Mouse (Mus musculus): ENCODE results near the gene Mei4.

The Mei4 gene

DNA sequence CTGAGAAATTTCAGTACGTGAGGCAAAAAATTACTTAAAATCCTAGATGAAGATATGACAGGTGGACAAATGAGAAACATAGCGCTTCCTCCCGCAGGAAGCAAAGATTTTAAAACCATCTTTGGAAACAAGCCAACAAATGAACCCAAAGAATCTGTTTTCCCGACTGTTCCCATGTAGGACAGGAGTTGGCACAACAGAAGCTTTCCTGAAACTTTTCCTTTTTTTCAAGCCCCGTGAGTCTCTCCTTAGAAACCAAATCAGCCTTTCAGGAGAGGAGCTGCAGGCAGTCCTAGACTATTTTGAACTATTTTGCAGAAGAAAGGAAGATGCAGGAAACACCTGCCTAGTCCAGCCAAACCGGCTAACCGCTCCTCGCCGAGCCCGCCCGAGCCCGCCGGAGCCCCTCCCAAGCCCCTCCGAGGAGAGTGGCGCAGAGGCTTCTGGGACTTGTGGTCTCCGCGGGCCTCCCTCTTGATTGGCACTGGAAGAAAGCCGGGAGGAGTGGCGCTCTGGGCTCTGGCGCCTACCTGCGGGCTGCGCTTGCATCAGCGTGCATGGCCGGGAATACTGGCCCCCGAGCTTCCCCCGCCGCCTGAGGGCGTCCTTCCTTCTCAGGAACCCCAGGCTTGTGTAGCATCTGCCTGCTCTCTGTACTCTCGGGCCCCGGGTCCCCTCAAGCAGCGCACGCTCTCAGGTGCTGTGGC, at the start of gene Mei4:
Gene Mei4 (plus strand): TSS at position 490 of the 707 bp plus-strand sequence.
- peak in 1 of 2 experiments; percentile 0 for DNase-seq (ENCODE audit: low read depth in 1 of 2, low spot score in 2 of 2)

GRCm38 (mm10) chr9:81819715-81820373, 43.6 kb upstream of the Mei4 start:
- DNase-seq (ENCODE audit: low read depth in 1 of 2, low spot score in 2 of 2): no peak

DNA sequence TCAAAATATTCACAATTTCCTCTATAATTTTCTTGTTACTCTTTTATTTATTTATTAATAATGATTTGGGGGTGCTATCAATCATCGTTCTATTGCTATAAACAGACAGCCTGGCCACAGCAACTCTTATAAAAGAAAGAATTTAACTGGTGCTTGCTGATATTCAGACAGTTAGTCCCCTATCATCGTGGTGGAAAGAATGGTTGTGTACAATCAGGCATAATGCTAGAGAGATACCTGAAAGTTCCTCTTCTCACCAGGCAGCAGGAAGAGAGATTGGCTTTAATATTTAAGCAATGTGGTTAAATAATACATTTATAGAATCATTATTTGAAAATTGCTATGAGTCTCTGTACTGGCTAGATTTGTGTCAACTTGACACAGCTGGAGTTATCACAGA, 35.9 kb upstream of the Mei4 start:
- no peak for DNase-seq (ENCODE audit: low read depth in 1 of 2, low spot score in 2 of 2)

- no peak for DNase-seq (ENCODE audit: low read depth in 1 of 2, low spot score in 2 of 2)
Observed at GRCm38 (mm10) chr9:81834056-81834455, 29.4 kb upstream of the Mei4 start.

DNA sequence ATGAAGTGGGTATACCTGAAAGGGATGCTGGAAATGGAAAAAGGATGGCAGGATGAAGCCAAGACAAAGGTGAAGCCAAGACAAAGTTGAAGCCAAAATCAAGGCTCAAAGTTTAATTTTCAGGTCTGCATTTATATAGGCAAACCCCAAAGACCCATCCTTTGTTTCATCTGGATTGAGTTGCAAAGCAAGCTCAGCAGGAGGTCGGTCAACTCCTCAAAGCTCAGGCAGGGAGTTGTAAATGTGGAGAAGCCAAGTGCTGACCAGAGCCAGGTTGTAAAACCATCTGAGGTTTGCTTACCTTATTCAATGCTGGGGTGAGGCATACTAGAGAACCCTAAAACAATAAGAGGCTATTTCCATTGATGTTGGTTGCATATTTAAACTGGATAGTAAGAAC, 4.6 kb upstream of the Mei4 start:
- DNase-seq (ENCODE audit: low read depth in 1 of 2, low spot score in 2 of 2): no peak

DNA sequence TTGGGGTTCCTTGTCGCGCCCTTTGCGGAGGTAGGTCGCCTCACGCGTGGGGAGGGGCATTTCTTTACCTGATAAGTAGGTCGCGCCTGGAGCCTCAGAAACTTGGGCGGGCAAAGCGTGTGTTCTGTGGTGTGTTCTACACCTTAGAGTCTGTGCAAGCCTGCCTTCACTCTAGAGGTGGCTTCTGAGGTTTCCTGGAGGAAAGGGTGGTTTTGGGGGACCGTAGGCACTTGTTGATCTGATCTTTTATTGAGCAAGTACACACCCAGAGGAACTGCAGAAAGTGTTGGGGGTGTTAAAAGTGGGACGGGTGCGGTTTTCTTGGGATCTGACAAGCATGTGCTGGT, 391 bp downstream of the Mei4 start:
- DNase-seq (ENCODE audit: low read depth in 1 of 2, low spot score in 2 of 2): no peak

DNA sequence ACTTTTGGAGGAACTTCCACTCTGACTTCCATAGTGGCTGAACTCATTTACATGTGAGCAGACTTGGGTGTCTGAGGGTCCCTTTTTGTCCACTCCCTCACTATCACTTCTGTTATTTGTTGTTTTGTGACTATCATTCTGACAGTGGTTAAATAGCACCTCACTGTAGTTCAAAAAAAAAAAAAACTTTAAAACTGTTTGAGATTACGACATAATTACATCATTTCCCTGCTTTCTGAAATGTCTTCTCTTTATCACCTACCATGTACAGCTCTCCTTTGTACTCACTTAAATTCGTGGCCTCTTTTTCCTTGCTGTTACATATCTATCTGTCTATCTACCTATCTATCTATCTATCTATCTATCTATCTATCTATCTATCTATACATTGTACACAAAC, 2.6 kb downstream of the Mei4 start:
- no peak for DNase-seq (ENCODE audit: low read depth in 1 of 2, low spot score in 2 of 2)

DNA sequence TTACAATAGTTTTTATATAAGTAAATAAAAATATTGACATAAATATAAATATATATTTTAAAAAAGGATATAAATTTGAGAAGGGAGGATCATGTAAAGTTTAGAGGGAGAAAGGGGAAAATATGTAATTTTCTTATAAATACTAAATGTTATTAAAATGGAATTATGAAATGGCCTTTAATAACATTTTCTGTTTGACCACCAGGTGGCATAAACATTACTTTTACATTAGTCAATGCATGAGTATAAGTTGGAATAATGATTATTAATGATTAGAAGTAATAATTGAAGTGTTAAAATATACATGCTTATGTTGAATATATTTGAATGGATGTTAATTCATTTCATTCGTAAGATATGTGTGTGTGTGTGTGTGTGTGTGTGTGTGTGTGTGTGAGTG, 58.0 kb downstream of the Mei4 start:
- DNase-seq (ENCODE audit: low read depth in 1 of 2, low spot score in 2 of 2): no peak

DNA sequence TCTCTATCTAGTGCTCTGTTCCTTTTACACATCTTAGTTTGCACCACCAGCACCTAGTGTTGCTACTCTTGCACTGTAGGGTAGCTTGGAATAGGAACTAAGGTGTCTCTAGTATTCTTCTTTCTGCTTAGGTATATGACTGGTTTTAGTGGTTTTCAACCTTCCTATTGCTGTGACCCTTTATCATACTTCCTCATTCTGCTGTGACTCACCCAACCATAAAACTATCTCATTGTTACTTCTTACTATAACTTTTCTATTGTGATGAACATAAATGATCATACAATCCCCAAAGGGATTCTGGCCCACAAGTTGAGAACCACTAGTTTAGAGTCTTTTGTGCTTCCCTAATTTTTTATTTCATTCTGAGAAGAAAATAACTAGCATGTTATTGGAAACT, 61.3 kb downstream of the Mei4 start:
- DNase-seq (ENCODE audit: low read depth in 1 of 2, low spot score in 2 of 2): no peak

- DNase-seq (ENCODE audit: low read depth in 1 of 2, low spot score in 2 of 2): no peak
Observed at GRCm38 (mm10) chr9:81940533-81940932, 77.1 kb downstream of the Mei4 start.

- no peak for DNase-seq (ENCODE audit: low read depth in 1 of 2, low spot score in 2 of 2)
Observed at GRCm38 (mm10) chr9:81945624-81946023, 82.2 kb downstream of the Mei4 start.

DNA sequence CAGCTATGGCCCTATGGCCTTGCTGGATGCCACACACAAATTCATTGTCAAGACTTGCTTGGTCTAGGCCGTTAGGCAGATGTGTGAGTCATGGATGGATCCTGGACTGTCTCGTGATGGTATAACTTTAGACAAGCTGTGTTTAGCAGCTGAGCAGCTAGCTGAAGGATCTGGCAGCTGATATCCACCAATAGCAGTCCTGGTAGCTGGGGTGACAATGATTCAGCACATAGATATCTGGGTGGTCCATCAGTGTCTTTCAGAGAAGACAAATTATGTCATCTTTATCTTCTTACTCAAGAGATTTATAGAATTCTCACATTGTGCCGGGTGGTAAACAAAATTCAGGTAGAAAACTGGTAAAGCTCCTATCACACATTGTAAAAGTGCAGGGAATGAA, 93.4 kb downstream of the Mei4 start:
- DNase-seq (ENCODE audit: low read depth in 1 of 2, low spot score in 2 of 2): no peak

DNA sequence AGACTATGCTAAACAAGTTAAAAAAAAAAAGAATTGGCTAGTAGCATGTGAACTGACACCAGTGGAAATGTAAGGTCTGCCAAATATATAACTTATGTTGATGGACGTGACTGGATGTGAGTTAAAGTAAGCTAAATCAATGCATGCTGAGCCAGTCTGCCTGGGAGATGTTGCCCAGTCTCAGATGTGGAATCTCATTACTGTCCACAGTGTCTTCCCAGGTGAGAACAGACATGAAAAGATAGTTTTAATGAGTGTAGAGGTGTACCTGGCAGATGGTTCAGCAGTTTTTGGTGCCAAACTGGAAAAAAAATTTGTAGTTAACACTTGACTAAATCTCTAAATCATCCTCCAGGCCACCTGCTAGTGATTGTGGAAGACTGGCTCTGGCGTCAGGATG, 94.4 kb downstream of the Mei4 start:
- DNase-seq (ENCODE audit: low read depth in 1 of 2, low spot score in 2 of 2): no peak

DNA sequence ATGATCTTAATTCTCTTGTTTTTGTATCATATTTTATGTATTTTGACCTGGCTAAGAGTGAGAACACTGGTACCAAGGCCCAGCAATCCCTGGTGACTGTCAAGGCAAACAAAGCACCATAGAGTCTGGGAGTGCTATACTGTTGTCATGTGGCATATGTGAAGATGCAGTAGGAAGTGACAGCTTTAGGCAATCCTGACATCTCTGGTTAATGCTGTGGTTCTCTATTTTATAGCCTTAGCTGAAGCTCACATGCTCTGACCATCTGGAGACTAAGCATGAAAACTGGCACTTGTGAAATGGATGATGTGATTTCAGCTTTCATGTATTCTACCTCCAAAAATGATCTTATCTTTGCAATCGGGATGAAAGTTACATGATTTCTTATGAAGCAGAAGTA, 103.3 kb downstream of the Mei4 start:
- DNase-seq (ENCODE audit: low read depth in 1 of 2, low spot score in 2 of 2): no peak

- no peak for DNase-seq (ENCODE audit: low read depth in 1 of 2, low spot score in 2 of 2)
Observed at GRCm38 (mm10) chr9:81968935-81969334, 105.5 kb downstream of the Mei4 start.

DNA sequence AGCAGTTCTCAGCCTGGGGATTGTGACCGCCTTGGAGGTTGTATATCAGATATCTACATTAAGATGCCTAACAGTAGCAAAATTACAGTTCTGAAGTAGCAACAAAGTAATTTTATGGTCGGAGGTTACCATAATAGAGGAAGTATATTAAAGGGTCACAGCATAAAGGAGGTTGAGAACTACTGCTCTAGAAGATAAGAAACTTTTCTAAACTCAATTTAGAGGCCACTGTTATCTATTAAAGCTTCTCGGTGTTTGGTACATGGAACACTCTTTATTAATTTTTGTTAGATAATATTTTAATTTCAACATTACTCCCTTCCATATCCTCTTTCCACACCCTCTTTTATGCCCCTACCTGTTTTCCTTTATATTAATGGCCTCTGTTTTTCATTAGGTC, 119.0 kb downstream of the Mei4 start:
- no peak for DNase-seq (ENCODE audit: low read depth in 1 of 2, low spot score in 2 of 2)

- no peak for DNase-seq (ENCODE audit: low read depth in 1 of 2, low spot score in 2 of 2)
Observed at GRCm38 (mm10) chr9:82012991-82013390, 149.5 kb downstream of the Mei4 start.

DNA sequence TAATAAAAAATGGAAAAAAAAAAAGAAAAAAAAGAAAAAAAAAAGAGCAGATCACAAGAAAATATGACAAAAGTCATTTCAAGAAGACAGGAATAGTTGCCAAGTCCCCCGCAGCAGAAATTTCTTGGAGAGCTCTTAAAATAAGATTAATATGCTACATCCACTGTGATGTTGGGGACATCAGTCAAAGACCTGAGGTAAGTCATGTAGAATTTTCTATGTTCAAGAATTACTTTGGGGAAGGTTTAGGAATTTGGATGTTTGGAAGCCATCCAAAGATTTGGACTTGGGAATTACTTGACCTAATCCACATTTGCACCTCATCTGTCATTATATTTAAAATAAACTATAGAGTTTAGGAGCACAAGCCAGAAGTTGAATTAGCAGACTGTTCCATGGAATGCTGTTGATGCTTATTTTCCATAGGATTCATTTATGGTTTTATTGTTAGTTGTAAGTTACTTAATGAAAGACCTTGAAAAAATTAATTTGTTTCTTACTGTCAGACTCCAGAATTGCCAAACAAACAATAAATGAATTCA, 179.1 kb downstream of the Mei4 start:
- no peak for DNase-seq (ENCODE audit: low read depth in 1 of 2, low spot score in 2 of 2)

- DNase-seq (ENCODE audit: low read depth in 1 of 2, low spot score in 2 of 2): no peak
Observed at GRCm38 (mm10) chr9:82044517-82044916, 181.0 kb downstream of the Mei4 start.

DNA sequence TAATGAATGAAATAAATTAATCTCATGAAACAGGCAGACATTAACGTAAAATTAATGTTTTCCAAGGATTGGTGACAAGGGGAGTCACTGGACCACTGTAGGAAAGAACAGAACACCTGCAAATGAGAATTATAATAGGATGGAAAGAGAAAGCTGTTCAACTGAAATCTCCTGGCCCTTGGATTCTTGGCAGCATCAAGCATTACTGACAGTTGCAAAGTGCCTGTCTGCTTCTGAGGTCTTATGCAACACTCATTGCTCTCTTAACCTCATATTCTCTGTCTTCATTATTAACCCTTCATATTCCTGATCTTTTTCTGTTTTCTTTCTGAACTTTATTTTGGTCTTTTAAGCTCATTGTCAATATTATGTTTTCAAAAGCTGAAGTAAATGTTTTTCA, 210.4 kb downstream of the Mei4 start:
- no peak for DNase-seq (ENCODE audit: low read depth in 1 of 2, low spot score in 2 of 2)

- no peak for DNase-seq (ENCODE audit: low read depth in 1 of 2, low spot score in 2 of 2)
Observed at GRCm38 (mm10) chr9:82075270-82075669, 211.8 kb downstream of the Mei4 start.

DNA sequence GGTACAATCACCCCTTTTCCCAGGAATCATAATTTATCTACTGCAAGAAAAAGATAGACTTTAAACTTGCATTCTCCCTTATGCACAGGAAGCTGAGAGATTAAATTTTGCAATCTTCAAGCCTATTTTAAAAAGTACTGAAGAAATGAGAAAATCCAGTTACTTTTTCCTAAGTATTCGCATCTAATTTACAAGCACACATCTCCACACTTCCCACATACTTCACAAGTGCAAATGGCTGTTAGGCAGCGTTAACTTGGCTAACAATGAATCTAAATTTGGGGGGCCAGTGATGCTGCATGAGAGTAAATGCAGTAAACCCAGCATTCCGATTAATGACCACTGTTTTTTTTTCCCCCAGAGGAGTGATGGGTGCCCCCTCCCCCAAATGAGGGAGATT, 232.9 kb downstream of the Mei4 start:
- DNase-seq (ENCODE audit: low read depth in 1 of 2, low spot score in 2 of 2): no peak

GRCm38 (mm10) chr9:82114865-82115264, 251.4 kb downstream of the Mei4 start:
- no peak for DNase-seq (ENCODE audit: low read depth in 1 of 2, low spot score in 2 of 2)

Data from monocyte, adult 2 months (primary cell).